8 mouse cellular contexts compared by ENCODE assay signal in genomic region chr16:37684259-37684633, GRCm38 (mm10). TPM values are rescaled to one million over a fixed set of nuclear protein-coding genes. Genes with fewer than 3 reads are reported as not detected.
DNase-seq lines count a peak whose midpoint lies in the region; ATAC-seq and TF ChIP-seq lines count a peak whose summit lies in the region.

No protein-coding gene starts in this region.

- H3K27me3 ChIP-seq in embryonic facial prominence, embryonic 14.5 days (replicated peaks; ENCODE audit: control insufficient read depth, insufficient read depth, low read length) = no peaks in the 10 kb centered on the region
- H3K27me3 ChIP-seq in hindbrain, embryonic 14.5 days (ENCODE audit: control insufficient read depth, insufficient read depth, low read length) = no peaks in the 10 kb centered on the region
- H3K27me3 ChIP-seq in liver, postnatal 0 days (ENCODE audit: insufficient read depth, low read length) = no peaks in the 10 kb centered on the region
- no peaks in the 10 kb centered on the region for H3K27me3 ChIP-seq in small intestine, adult 2 months (ENCODE audit: control insufficient read depth, insufficient read depth, low read length)
- H3K27me3 ChIP-seq in thymus, adult 2 months (ENCODE audit: control insufficient read depth, insufficient read depth, low read length) = no peaks in the 10 kb centered on the region; the same call in 1 of the 2 replicates

- ATAC-seq in embryonic facial prominence, embryonic 14.5 days (ENCODE audit: low read depth) = no peak
- peak; percentile 15; the same call in 1 of the 2 replicates for ATAC-seq in hindbrain, embryonic 14.5 days (ENCODE audit: low FRiP score)
- no peak for ATAC-seq in liver, postnatal 0 days
- no peak for ATAC-seq in cerebellum, adult (ENCODE audit: insufficient number of reproducible peaks, low FRiP score, low TSS enrichment)

- WGBS in embryonic facial prominence, embryonic 14.5 days = 6% methylated on average over 8 of the region's 8 CpGs
- 24% methylated on average over 8 of the region's 8 CpGs for WGBS in hindbrain, embryonic 14.5 days
- 22% methylated on average over 8 of the region's 8 CpGs for WGBS in liver, postnatal 0 days (ENCODE audit: insufficient replicate concordance)
- WGBS in small intestine, adult 2 months = 10% methylated on average over 8 of the region's 8 CpGs
- 34% methylated on average over 8 of the region's 8 CpGs for WGBS in thymus, adult 2 months

- peak overlapping the region; percentile 74 for H3K4me2 ChIP-seq in embryonic facial prominence, embryonic 14.5 days (ENCODE audit: low read depth, low read length)
- H3K4me2 ChIP-seq in hindbrain, embryonic 14.5 days (replicated peaks) = peak overlapping the region; percentile 63
- peak overlapping the region; percentile 85 for H3K4me2 ChIP-seq in liver, postnatal 0 days (ENCODE audit: low read depth, low read length)

- H3K9ac ChIP-seq in embryonic facial prominence, embryonic 14.5 days (ENCODE audit: low read depth, low read length) = peak overlapping the region; percentile 74
- peak overlapping the region; percentile 46 for H3K9ac ChIP-seq in hindbrain, embryonic 14.5 days
- H3K9ac ChIP-seq in liver, postnatal 0 days (replicated peaks) = no peak overlapping the region

- no peak for TF ChIP-seq CTCF in liver, postnatal 0 days (IDR thresholded peaks at IDR 0.05; ENCODE audit: low read depth)
- TF ChIP-seq CTCF in small intestine, adult 2 months (IDR thresholded peaks at IDR 0.05; ENCODE audit: extremely low read depth, insufficient read length, insufficient replicate concordance, low read depth, low read length) = no peak
- TF ChIP-seq CTCF in thymus, adult 2 months (IDR thresholded peaks at IDR 0.05; ENCODE audit: borderline replicate concordance, control insufficient read depth, extremely low read depth, insufficient read depth, low read length, poor library complexity) = no peak

- DNase-seq in layer of hippocampus, adult 11-12 months (ENCODE audit: low spot score) = peak; percentile 36
- DNase-seq in layer of hippocampus, postnatal 36 days = no peak
- peak; percentile 57 for DNase-seq in embryonic facial prominence, embryonic 14.5 days (ENCODE audit: low spot score)
- DNase-seq in hindbrain, embryonic 14.5 days (ENCODE audit: low spot score) = no peak
- no peak for DNase-seq in liver, postnatal 0 days
- DNase-seq in thymus, adult 2 months = no peak

- H3K4me3 ChIP-seq in embryonic facial prominence, embryonic 14.5 days (ENCODE audit: low read depth, low read length) = peak overlapping the region; percentile 43
- H3K4me3 ChIP-seq in hindbrain, embryonic 14.5 days (replicated peaks; ENCODE audit: low read length) = peak overlapping the region; percentile 33; the same call in 1 of the 2 replicates
- peak overlapping the region; percentile 47 for H3K4me3 ChIP-seq in liver, postnatal 0 days (ENCODE audit: low read depth, low read length)
- H3K4me3 ChIP-seq in small intestine, adult 2 months (ENCODE audit: low read depth, low read length) = no peak overlapping the region
- H3K4me3 ChIP-seq in thymus, adult 2 months (ENCODE audit: control insufficient read depth, insufficient read depth, low read length) = no peak overlapping the region; the same call in 1 of the 2 replicates

- peaks cover 41% of the 10 kb centered on the region for H3K4me1 ChIP-seq in embryonic facial prominence, embryonic 14.5 days (ENCODE audit: control insufficient read depth, insufficient read depth, low read length)
- peaks cover 23% of the 10 kb centered on the region for H3K4me1 ChIP-seq in hindbrain, embryonic 14.5 days (replicated peaks; ENCODE audit: control insufficient read depth, insufficient read depth, low read length)
- peaks cover 4% of the 10 kb centered on the region for H3K4me1 ChIP-seq in liver, postnatal 0 days (ENCODE audit: insufficient read depth)
- H3K4me1 ChIP-seq in small intestine, adult 2 months (ENCODE audit: control insufficient read depth, insufficient read depth, insufficient read length, low read length) = no peaks in the 10 kb centered on the region
- no peaks in the 10 kb centered on the region for H3K4me1 ChIP-seq in thymus, adult 2 months (replicated peaks; ENCODE audit: control insufficient read depth, insufficient read depth, low read length)

- H3K9me3 ChIP-seq in embryonic facial prominence, embryonic 14.5 days (ENCODE audit: control insufficient read depth, low read length) = no peaks in the 10 kb centered on the region
- no peaks in the 10 kb centered on the region for H3K9me3 ChIP-seq in hindbrain, embryonic 14.5 days (ENCODE audit: control insufficient read depth, low read length)
- H3K9me3 ChIP-seq in liver, postnatal 0 days (ENCODE audit: low read length) = no peaks in the 10 kb centered on the region

- no peak for TF ChIP-seq EP300 in liver, postnatal 0 days (IDR thresholded peaks at IDR 0.05; ENCODE audit: low read depth)

- H3K27ac ChIP-seq in embryonic facial prominence, embryonic 14.5 days (replicated peaks; ENCODE audit: low read depth, low read length) = peak overlapping the region; percentile 90
- H3K27ac ChIP-seq in hindbrain, embryonic 14.5 days = peak overlapping the region; percentile 87
- no peak overlapping the region for H3K27ac ChIP-seq in liver, postnatal 0 days (ENCODE audit: low read depth)
- peak overlapping the region; percentile 2; the same call in 1 of the 2 replicates for H3K27ac ChIP-seq in small intestine, adult 2 months (ENCODE audit: insufficient read depth, low read depth, low read length)
- no peak overlapping the region for H3K27ac ChIP-seq in thymus, adult 2 months (ENCODE audit: control insufficient read depth, insufficient read depth, low read length)

- H3K36me3 ChIP-seq in embryonic facial prominence, embryonic 14.5 days (ENCODE audit: control insufficient read depth, insufficient read depth, low read length) = no peaks in the 10 kb centered on the region
- H3K36me3 ChIP-seq in hindbrain, embryonic 14.5 days (replicated peaks; ENCODE audit: control insufficient read depth, insufficient read depth) = no peaks in the 10 kb centered on the region
- H3K36me3 ChIP-seq in liver, postnatal 0 days (replicated peaks; ENCODE audit: insufficient read depth, low read length) = no peaks in the 10 kb centered on the region
- no peaks in the 10 kb centered on the region for H3K36me3 ChIP-seq in small intestine, adult 2 months (ENCODE audit: control insufficient read depth, insufficient read depth, low read length)
- H3K36me3 ChIP-seq in thymus, adult 2 months (ENCODE audit: control insufficient read depth, insufficient read depth, low read length) = no peaks in the 10 kb centered on the region

- no peak for TF ChIP-seq POLR2A in small intestine, adult 2 months (IDR thresholded peaks at IDR 0.05; ENCODE audit: low read depth, low read length)
- no peak for TF ChIP-seq POLR2A in thymus, adult 2 months (IDR thresholded peaks at IDR 0.05; ENCODE audit: control insufficient read depth, extremely low read depth, insufficient read depth, low read length, poor library complexity)

RNA-seq across cellular contexts. Expression of gene Ndufb4, which starts 30.0 kb away (rescaled TPM):
- total RNA-seq in layer of hippocampus, postnatal 36 days (2021) = 10 to 100 TPM; 80.4 to 84.0 TPM
- polyA plus RNA-seq in embryonic facial prominence, embryonic 14.5 days (2014; fragmentation: Nextera tagmentation; extraction: Ambion mirVana) = 53.0 and 74.3 TPM in 2 replicates
- polyA plus RNA-seq in hindbrain, embryonic 14.5 days (2014; fragmentation: Nextera tagmentation; extraction: Ambion mirVana) = 64.5 and 69.9 TPM in 2 replicates
- polyA plus RNA-seq in liver, postnatal 0 days (2015; fragmentation: Nextera tagmentation; extraction: Ambion mirVana) = 67.3 and 77.7 TPM in 2 replicates
- 83.2 and 109 TPM in 2 replicates for polyA plus RNA-seq in small intestine, adult 2 months (2012; rRNA removed)
- polyA plus RNA-seq in thymus, adult 2 months (2012; rRNA removed) = 58.1 and 80.2 TPM in 2 replicates

Comparison
In these comparisons a context has a peak if more than half of its experiments do, and no peak if none do; other contexts are left out.
1. DNase-seq: peak in layer of hippocampus, adult 11-12 months (single experiment) and embryonic facial prominence, embryonic 14.5 days (single experiment); none in layer of hippocampus, postnatal 36 days (0 of 2), hindbrain, embryonic 14.5 days (single experiment), liver, postnatal 0 days (single experiment) and thymus, adult 2 months (single experiment).
2. H3K27ac ChIP-seq: peak in embryonic facial prominence, embryonic 14.5 days (single experiment), hindbrain, embryonic 14.5 days (single experiment) and small intestine, adult 2 months (single experiment); none in liver, postnatal 0 days (single experiment) and thymus, adult 2 months (single experiment).
3. H3K4me3 ChIP-seq: peak in embryonic facial prominence, embryonic 14.5 days (single experiment), hindbrain, embryonic 14.5 days (single experiment) and liver, postnatal 0 days (single experiment); none in small intestine, adult 2 months (single experiment) and thymus, adult 2 months (single experiment).
4. Peak in every context shown above with its lines, with median percentiles within 50 percentile points of each other: H3K4me2 ChIP-seq.